Mouse (Mus musculus) ES-Bruce4 (cell line): ENCODE measurements around the gene Taf8.

ENCODE experiments used
- CTCF ChIP-seq: IDR thresholded peaks from one replicate; pipeline ENCODE4 v1.8.1; 2011; ENCODE audit warnings: low read depth, low read length
- POLR2A ChIP-seq: IDR thresholded peaks from one replicate; pipeline ENCODE4 v1.8.1; 2011; ENCODE audit warnings: low read length; ENCODE audit not compliant: insufficient read depth

DNA sequence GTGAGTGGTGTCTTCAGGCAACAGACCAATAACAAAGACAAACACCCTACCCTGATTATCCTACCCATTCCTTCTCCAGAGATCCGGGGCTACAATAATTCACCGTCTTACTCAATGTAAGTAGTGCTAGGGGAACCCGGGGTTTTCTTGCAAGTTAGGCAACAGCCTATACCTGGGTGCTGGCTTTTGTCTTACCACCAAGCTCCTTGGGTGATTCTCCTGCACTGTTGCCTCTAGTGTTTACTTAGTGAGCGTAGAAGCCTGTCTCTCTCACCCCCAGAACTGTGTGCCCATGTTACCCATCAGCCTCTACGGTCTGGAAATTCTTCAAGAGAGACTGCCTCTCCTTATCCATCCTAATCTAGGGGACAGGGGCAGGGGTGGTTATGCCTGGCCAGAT lies 2.1 kb upstream of the Taf8 start:
- TF ChIP-seq POLR2A (no peak), CTCF (no peak)
